Mouse (Mus musculus) midbrain, postnatal 0 days (tissue): ENCODE results near the gene Ccdc70. TPM values are rescaled to one million over a fixed set of nuclear protein-coding genes. Genes with fewer than 3 reads are reported as not detected.

Experiments
- ATAC-seq: fragments of 200-750 bp; cut with Nextera tagmentation; 2 replicates; pipeline ENCODE4 v1.8.0; 2017; ENCODE audit warnings: moderate number of reproducible peaks, mild to moderate bottlenecking, moderate TSS enrichment, moderate library complexity; ENCODE audit not compliant: low FRiP score
- DNase-seq: peaks from one replicate; pipeline ENCODE4 v3.0.0-alpha.2; 2015; ENCODE audit warnings: low spot score
- H3K27ac ChIP-seq: fragments of 300-500 bp; sonication (generic); 2 replicates; pipeline ENCODE4 v1.5.1; 2014; ENCODE audit warnings: low read depth, mild to moderate bottlenecking, low read length, mixed read lengths
- H3K27me3 ChIP-seq: fragments of 300-500 bp; sonication (generic); 2 replicates; pipeline ENCODE4 v1.6.1; 2014; ENCODE audit warnings: low read length, control low read depth, mixed read lengths; ENCODE audit not compliant: insufficient read depth
- H3K36me3 ChIP-seq: fragments of 300-500 bp; sonication (generic); 2 replicates; pipeline ENCODE4 v1.6.1; 2014; ENCODE audit warnings: low read length, control low read depth, mixed read lengths; ENCODE audit not compliant: insufficient read depth
- H3K4me1 ChIP-seq: fragments of 300-500 bp; sonication (generic); 2 replicates; pipeline ENCODE4 v1.6.1; 2014; ENCODE audit warnings: mild to moderate bottlenecking, control low read depth, antibody characterized with exemption, low read length, mixed read lengths; ENCODE audit not compliant: insufficient read depth
- H3K4me2 ChIP-seq: fragments of 300-500 bp; sonication (generic); 2 replicates; pipeline ENCODE4 v1.6.1; 2014; ENCODE audit warnings: low read depth, mild to moderate bottlenecking, low read length, mixed read lengths; ENCODE audit not compliant: poor library complexity, severe bottlenecking
- H3K4me3 ChIP-seq: fragments of 300-500 bp; sonication (generic); 2 replicates; pipeline ENCODE4 v1.5.1; 2014; ENCODE audit warnings: low read depth, mild to moderate bottlenecking, low read length, moderate library complexity
- H3K9ac ChIP-seq: fragments of 300-500 bp; sonication (generic); replicated peaks from 2 replicates; pipeline ENCODE4 v1.6.1; 2014; ENCODE audit warnings: mild to moderate bottlenecking, low read length, moderate library complexity, mixed read lengths; ENCODE audit not compliant: poor library complexity, severe bottlenecking
- H3K9me3 ChIP-seq: fragments of 300-500 bp; sonication (generic); 2 replicates; pipeline ENCODE4 v1.6.1; 2016; ENCODE audit warnings: low read length, control low read depth
- CTCF ChIP-seq: IDR thresholded peaks from 2 replicates; pipeline ENCODE4 v1.5.1; 2016; ENCODE audit warnings: antibody characterized with exemption, mild to moderate bottlenecking
- WGBS: fragments of 180-500 bp; shearing (Covaris S2); extraction: QIAGEN DNeasy Blood & Tissue Kit; methylation state at CpG from one replicate; pipeline ENCODE4 v1.1.7; 2014; 5-methylcytosine and 5-hydroxymethylcytosine counted together
- polyA plus RNA-seq: library from polyadenylated mRNA; unstranded; fragments of >200 nt; fragmentation: Nextera tagmentation; extraction: Ambion mirVana; gene quantifications from 2 replicates; pipeline ENCODE4 v1.2.1, GENCODE M21; 2015
- total RNA-seq: library from RNA; depleted of rRNA; stranded (reverse); fragments of >200 nt; gene quantifications from 2 replicates; pipeline ENCODE4 v1.2.3, GENCODE M21; 2014

The Ccdc70 gene
- total and polyA plus RNA-seq, 2 experiments from 2014 or later, result not detected

- Histone ChIP-seq H3K4me3 (no peak overlapping the region), H3K27me3 (no peaks in the 10 kb centered on the region), H3K9ac (no peak overlapping the region), H3K4me2 (no peak overlapping the region), H3K27ac (no peak overlapping the region), H3K4me1 (no peaks in the 10 kb centered on the region), H3K36me3 (no peaks in the 10 kb centered on the region), H3K9me3 (no peaks in the 10 kb centered on the region)
- DNase-seq (peak; percentile 60), ATAC-seq (peak; percentile 56; the same call in 1 of the 2 replicates)
- TF ChIP-seq CTCF, result peak; percentile 78
- 20% methylated on average over 6 of the region's 6 CpGs for WGBS
Observed at GRCm38 (mm10) chr8:21992184-21992583, 22.6 kb downstream of the Ccdc70 start.

- DNase-seq (no peak), ATAC-seq (no peak)
- no peaks in the 10 kb centered on the region for H3K27me3 ChIP-seq
- no peak overlapping the region for H3K4me2 ChIP-seq
- H3K9ac ChIP-seq, result no peak overlapping the region
- no peak overlapping the region for H3K4me3 ChIP-seq
- TF ChIP-seq CTCF, result no peak
- peaks cover 2% of the 10 kb centered on the region; the same call in 1 of the 2 replicates for H3K36me3 ChIP-seq
- WGBS, result 51% methylated on average over 3 of the region's 3 CpGs
- H3K4me1 ChIP-seq, result no peaks in the 10 kb centered on the region
- no peaks in the 10 kb centered on the region for H3K9me3 ChIP-seq
- H3K27ac ChIP-seq, result no peak overlapping the region
Observed at GRCm38 (mm10) chr8:21995181-21995580, 25.6 kb downstream of the Ccdc70 start.

GRCm38 (mm10) chr8:22004750-22005522 lies 35.4 kb downstream of the Ccdc70 start:
- WGBS, result 79% methylated on average over 14 of the region's 14 CpGs
- Histone ChIP-seq H3K4me1 (no peaks in the 10 kb centered on the region), H3K9ac (no peak overlapping the region), H3K36me3 (peaks cover 4% of the 10 kb centered on the region; the same call in 1 of the 2 replicates), H3K27me3 (no peaks in the 10 kb centered on the region), H3K27ac (no peak overlapping the region), H3K4me3 (no peak overlapping the region), H3K4me2 (no peak overlapping the region), H3K9me3 (no peaks in the 10 kb centered on the region)
- ATAC-seq (no peak), DNase-seq (no peak)
- no peak for TF ChIP-seq CTCF

- no peak overlapping the region for H3K27ac ChIP-seq
- 85% methylated on average over 6 of the region's 6 CpGs for WGBS
- H3K27me3 ChIP-seq, result no peaks in the 10 kb centered on the region
- DNase-seq, result no peak
- no peaks in the 10 kb centered on the region for H3K9me3 ChIP-seq
- H3K4me1 ChIP-seq, result no peaks in the 10 kb centered on the region
- H3K4me3 ChIP-seq, result no peak overlapping the region
- no peak overlapping the region for H3K9ac ChIP-seq
- no peak overlapping the region for H3K4me2 ChIP-seq
- H3K36me3 ChIP-seq, result peaks cover 4% of the 10 kb centered on the region; the same call in 1 of the 2 replicates
- TF ChIP-seq CTCF, result no peak
- no peak for ATAC-seq
Observed at GRCm38 (mm10) chr8:22006423-22006822, 36.8 kb downstream of the Ccdc70 start.

- H3K4me1 ChIP-seq, result no peaks in the 10 kb centered on the region
- H3K4me2 ChIP-seq, result no peak overlapping the region
- H3K9ac ChIP-seq, result no peak overlapping the region
- H3K27me3 ChIP-seq, result no peaks in the 10 kb centered on the region
- ATAC-seq (no peak), DNase-seq (peak; percentile 13)
- no peaks in the 10 kb centered on the region for H3K9me3 ChIP-seq
- peaks cover 4% of the 10 kb centered on the region; the same call in 1 of the 2 replicates for H3K36me3 ChIP-seq
- no peak overlapping the region for H3K27ac ChIP-seq
- WGBS, result 66% methylated on average over 3 of the region's 3 CpGs
- no peak overlapping the region for H3K4me3 ChIP-seq
- no peak for TF ChIP-seq CTCF
Observed at GRCm38 (mm10) chr8:22009403-22009802, 39.8 kb downstream of the Ccdc70 start.

GRCm38 (mm10) chr8:22013034-22013707 lies 43.6 kb downstream of the Ccdc70 start:
- no peak for TF ChIP-seq CTCF
- Histone ChIP-seq H3K27me3 (no peaks in the 10 kb centered on the region), H3K4me2 (no peak overlapping the region), H3K4me3 (no peak overlapping the region), H3K4me1 (no peaks in the 10 kb centered on the region), H3K36me3 (no peaks in the 10 kb centered on the region), H3K27ac (no peak overlapping the region), H3K9ac (no peak overlapping the region), H3K9me3 (no peaks in the 10 kb centered on the region)
- DNase-seq (no peak), ATAC-seq (no peak)
- 82% methylated on average over 24 of the region's 24 CpGs for WGBS
